ENCODE assay signal across 35 mouse cellular contexts in the genomic region with DNA sequence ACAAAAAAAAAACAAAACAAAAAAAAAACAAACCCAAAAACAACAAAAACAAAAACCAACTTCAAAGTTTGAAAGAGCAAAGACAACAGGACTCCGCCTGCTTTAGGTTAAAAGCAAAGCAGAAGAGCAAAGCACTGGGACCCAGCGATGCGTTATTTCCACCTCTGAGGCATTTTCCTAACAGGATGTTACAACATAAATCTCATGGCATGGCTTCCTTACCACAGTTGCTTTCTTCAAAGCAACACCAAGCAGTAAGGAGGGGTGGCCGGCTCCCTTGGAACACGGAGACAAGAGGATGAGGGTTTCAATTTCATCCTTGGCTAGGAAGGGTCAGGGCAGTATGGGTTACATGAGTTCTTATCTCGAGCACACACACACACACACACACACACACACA. TPM values are rescaled to one million over a fixed set of nuclear protein-coding genes. Genes with fewer than 3 reads are reported as not detected.
DNase-seq lines count a peak whose midpoint lies in the region; ATAC-seq and TF ChIP-seq lines count a peak whose summit lies in the region.
"Had no signal": no experiment of that assay in that cellular context is flagged by ENCODE, and none has a peak within 500 bp of the region (broad histone marks: within the 10 kb centered on the region; RNA-seq: fewer than 3 reads in every experiment).

No protein-coding gene starts in this region.

- H3K9ac ChIP-seq in kidney, postnatal 0 days (ENCODE audit: low read depth, low read length): no peak overlapping the region
- no peak overlapping the region for H3K9ac ChIP-seq in forebrain, embryonic 13.5 days
- H3K9ac ChIP-seq: forebrain, postnatal 0 days; heart, embryonic 13.5 days; hindbrain, embryonic 13.5 days; intestine, embryonic 15.5 days had no signal

- no peak for ATAC-seq in kidney, postnatal 0 days (replicated peaks; ENCODE audit: low FRiP score, low read depth)
- peak; percentile 22 to 74; a peak in 2 of 4 replicates for ATAC-seq in hematopoietic stem cell, adult 5-6 weeks (replicated peaks in 1 of 2; ENCODE audit: insufficient read depth in 1 of 2, low FRiP score in 2 of 2, low TSS enrichment in 1 of 2, low read depth in 1 of 2, poor library complexity in 2 of 2, severe bottlenecking in 2 of 2)
- ATAC-seq in forebrain, embryonic 13.5 days: no peak
- ATAC-seq: CD4-positive, CD25-positive, alpha-beta regulatory T cell, adult 4 months; forebrain, embryonic 14.5 days; forebrain, postnatal 0 days; hindbrain, embryonic 16.5 days; intestine, embryonic 15.5 days had no signal

- no peaks in the 10 kb centered on the region for H3K27me3 ChIP-seq in kidney, postnatal 0 days (ENCODE audit: insufficient read depth, low read length)
- H3K27me3 ChIP-seq in forebrain, embryonic 13.5 days: no peaks in the 10 kb centered on the region
- H3K27me3 ChIP-seq: heart, embryonic 13.5 days; hindbrain, embryonic 13.5 days; intestine, embryonic 15.5 days had no signal

- no peak overlapping the region for H3K4me3 ChIP-seq in kidney, postnatal 0 days (replicated peaks; ENCODE audit: low read depth, low read length)
- H3K4me3 ChIP-seq in bone marrow, adult 2 months (replicated peaks; ENCODE audit: control insufficient read depth, low read depth, low read length): peak overlapping the region; percentile 20
- H3K4me3 ChIP-seq in forebrain, embryonic 13.5 days: no peak overlapping the region
- H3K4me3 ChIP-seq: forebrain, embryonic 10.5 days; gastrocnemius, adult 2 months; heart, adult 2 months; heart, embryonic 10.5 days; heart, embryonic 13.5 days; hindbrain, embryonic 10.5 days; hindbrain, embryonic 13.5 days; intestine, embryonic 15.5 days had no signal

- no peak overlapping the region for H3K4me2 ChIP-seq in kidney, postnatal 0 days (ENCODE audit: low read length)
- H3K4me2 ChIP-seq in forebrain, embryonic 13.5 days: no peak overlapping the region
- H3K4me2 ChIP-seq: heart, embryonic 13.5 days; hindbrain, embryonic 13.5 days; intestine, embryonic 15.5 days had no signal

- peak; percentile 24 for DNase-seq in kidney, postnatal 0 days (ENCODE audit: low spot score)
- DNase-seq in kidney, adult 18-20 months: no peak
- DNase-seq in layer of hippocampus, postnatal 36 days: no peak
- no peak for DNase-seq in T-cell, adult 2 months (ENCODE audit: low spot score)
- DNase-seq: adrenal gland, postnatal 10 days; adrenal gland, postnatal 36 days; cerebellum, adult 11 months; cerebellum, adult 2 months; cerebellum, adult 9-11 months; cerebellum, postnatal 25 days; embryo, embryonic 11 days; forebrain, postnatal 0 days; gastrocnemius, adult 2 months; gastrocnemius, postnatal 14 days; heart, adult 2 months; heart, postnatal 14 days had no signal

- TF ChIP-seq CTCF in kidney, postnatal 0 days (IDR thresholded peaks at IDR 0.05; ENCODE audit: low read depth): no peak
- no peak for TF ChIP-seq CTCF in bone marrow, adult 2 months (IDR thresholded peaks at IDR 0.05; ENCODE audit: control insufficient read depth, insufficient read depth, low read length)

- no peak overlapping the region for H3K27ac ChIP-seq in kidney, postnatal 0 days
- no peak overlapping the region for H3K27ac ChIP-seq in bone marrow, adult 2 months (ENCODE audit: control insufficient read depth, insufficient read depth, low read depth, low read length, poor library complexity)
- H3K27ac ChIP-seq in forebrain, embryonic 13.5 days: no peak overlapping the region
- H3K27ac ChIP-seq: forebrain, embryonic 10.5 days; gastrocnemius, adult 2 months; heart, adult 2 months; heart, embryonic 10.5 days; heart, embryonic 13.5 days; hindbrain, embryonic 10.5 days; hindbrain, embryonic 13.5 days; intestine, embryonic 15.5 days had no signal

- no peaks in the 10 kb centered on the region for H3K9me3 ChIP-seq in kidney, postnatal 0 days (replicated peaks; ENCODE audit: low read length)
- H3K9me3 ChIP-seq in forebrain, embryonic 13.5 days (replicated peaks): no peaks in the 10 kb centered on the region
- H3K9me3 ChIP-seq: forebrain, embryonic 10.5 days; heart, embryonic 10.5 days; heart, embryonic 13.5 days; hindbrain, embryonic 10.5 days; hindbrain, embryonic 13.5 days; intestine, embryonic 15.5 days had no signal

- no peaks in the 10 kb centered on the region for H3K4me1 ChIP-seq in kidney, postnatal 0 days (replicated peaks; ENCODE audit: insufficient read depth, low read length)
- no peaks in the 10 kb centered on the region; the same call in 1 of the 2 replicates for H3K4me1 ChIP-seq in bone marrow, adult 2 months (ENCODE audit: control insufficient read depth, insufficient read depth, low read length)
- H3K4me1 ChIP-seq in forebrain, embryonic 13.5 days: no peaks in the 10 kb centered on the region
- H3K4me1 ChIP-seq: forebrain, embryonic 10.5 days; heart, embryonic 10.5 days; heart, embryonic 13.5 days; hindbrain, embryonic 10.5 days; hindbrain, embryonic 13.5 days; intestine, embryonic 15.5 days had no signal

- no peak for TF ChIP-seq POLR2A in bone marrow, adult 2 months (IDR thresholded peaks at IDR 0.05; ENCODE audit: borderline replicate concordance, control insufficient read depth, low read depth, low read length)

- no peaks in the 10 kb centered on the region for H3K36me3 ChIP-seq in kidney, postnatal 0 days (ENCODE audit: insufficient read depth, low read length)
- H3K36me3 ChIP-seq in forebrain, embryonic 13.5 days (ENCODE audit: poor library complexity, severe bottlenecking): no peaks in the 10 kb centered on the region
- H3K36me3 ChIP-seq: forebrain, embryonic 10.5 days; heart, embryonic 10.5 days; heart, embryonic 13.5 days; hindbrain, embryonic 10.5 days; hindbrain, embryonic 13.5 days; intestine, embryonic 15.5 days had no signal

- 19% methylated on average over 6 of the region's 6 CpGs for WGBS in kidney, postnatal 0 days
- 15% methylated on average over 6 of the region's 6 CpGs for WGBS in bone marrow, adult 2 months
- WGBS in forebrain, embryonic 13.5 days: 84% methylated on average over 6 of the region's 6 CpGs

RNA-seq across cellular contexts. Expression of a gene that starts 1.0 kb away (rescaled TPM):
- not detected in 2 replicates for polyA plus RNA-seq in kidney, postnatal 0 days (2015; fragmentation: Nextera tagmentation; extraction: Ambion mirVana)
- not detected in 2 replicates for polyA plus RNA-seq in bone marrow, adult 2 months (2011; ENCODE audit: insufficient read depth, insufficient read length, low replicate concordance, missing spikeins)
- not detected in 2 replicates for total RNA-seq in hematopoietic stem cell, adult 5-6 weeks (2017)
- not detected in 2 replicates for polyA plus RNA-seq in forebrain, embryonic 13.5 days (2015; fragmentation: Nextera tagmentation; extraction: Ambion mirVana)
- not detected for total RNA-seq in layer of hippocampus, postnatal 36 days (2021)
- total RNA-seq: adrenal gland, adult 18-20 months; adrenal gland, postnatal 10 days; adrenal gland, postnatal 36 days; gastrocnemius, adult 2 months; heart, postnatal 14 days; MEL had no signal
- polyA plus RNA-seq: C2C12; CD4-positive, CD25-positive, alpha-beta regulatory T cell, adult 4 months; cerebellum, adult 2 months; cortical plate, adult 2 months; embryonic facial prominence, embryonic 11.5 days; forebrain, embryonic 10.5 days; forebrain, embryonic 14.5 days; forebrain, postnatal 0 days; frontal cortex, adult 2 months; heart, embryonic 10.5 days; heart, embryonic 13.5 days; heart, embryonic 16.5 days; hindbrain, embryonic 10.5 days; hindbrain, embryonic 13.5 days; intestine, embryonic 15.5 days had no signal

RNA-seq across cellular contexts. Expression of a gene that starts 20.6 kb away (rescaled TPM):
- 16.3 and 18.6 TPM in 2 replicates for polyA plus RNA-seq in kidney, postnatal 0 days (2015; fragmentation: Nextera tagmentation; extraction: Ambion mirVana)
- 5.4 and 13.5 TPM in 2 replicates for polyA plus RNA-seq in bone marrow, adult 2 months (2011; ENCODE audit: insufficient read depth, insufficient read length, low replicate concordance, missing spikeins)
- 15.0 and 16.6 TPM in 2 replicates for total RNA-seq in hematopoietic stem cell, adult 5-6 weeks (2017)
- polyA plus RNA-seq in forebrain, embryonic 13.5 days (2015; fragmentation: Nextera tagmentation; extraction: Ambion mirVana): 10.2 and 10.4 TPM in 2 replicates
- 10 to 100 TPM; 10.5 to 12.5 TPM for total RNA-seq in layer of hippocampus, postnatal 36 days (2021)

Comparison
In these comparisons a context has a peak if more than half of its experiments do, and no peak if none do; other contexts are left out.
1. ATAC-seq: peak in hematopoietic stem cell, adult 5-6 weeks (2 of 2); none in kidney, postnatal 0 days (single experiment) and forebrain, embryonic 13.5 days (single experiment).